8 mouse cellular contexts compared by ENCODE assay signal in genomic region chr16:4587516-4588210, GRCm38 (mm10). TPM values are rescaled to one million over a fixed set of nuclear protein-coding genes. Genes with fewer than 3 reads are reported as not detected.
DNase-seq lines count a peak whose midpoint lies in the region; ATAC-seq lines count a peak whose summit lies in the region.

No protein-coding gene starts in this region.

- 50% methylated on average over 5 of the region's 5 CpGs for WGBS in embryonic facial prominence, embryonic 15.5 days
- WGBS in intestine, embryonic 16.5 days: 55% methylated on average over 5 of the region's 5 CpGs
- 37% methylated on average over 5 of the region's 5 CpGs for WGBS in lung, embryonic 16.5 days

- no peaks in the 10 kb centered on the region for H3K9me3 ChIP-seq in embryonic facial prominence, embryonic 15.5 days (replicated peaks)
- H3K9me3 ChIP-seq in intestine, embryonic 16.5 days (ENCODE audit: control insufficient read depth, low read length): no peaks in the 10 kb centered on the region
- no peaks in the 10 kb centered on the region for H3K9me3 ChIP-seq in lung, embryonic 16.5 days (ENCODE audit: control insufficient read depth, low read length)

- no peak for ATAC-seq in embryonic facial prominence, embryonic 15.5 days (ENCODE audit: insufficient number of reproducible peaks, low FRiP score, low TSS enrichment, low read depth)
- no peak for ATAC-seq in intestine, embryonic 16.5 days
- ATAC-seq in lung, embryonic 16.5 days (ENCODE audit: low read depth): no peak

- peaks cover 4% of the 10 kb centered on the region; the same call in 1 of the 2 replicates for H3K36me3 ChIP-seq in embryonic facial prominence, embryonic 15.5 days
- H3K36me3 ChIP-seq in intestine, embryonic 16.5 days (ENCODE audit: control insufficient read depth, insufficient read depth, low read length): 0 out of 2 replicates have a peak, but pooled peaks cover 2% of the 10 kb centered on the region
- H3K36me3 ChIP-seq in lung, embryonic 16.5 days (ENCODE audit: control insufficient read depth, insufficient read depth, low read length): peaks cover 6% of the 10 kb centered on the region

- peak; percentile 32 for DNase-seq in MN1 (ENCODE audit: low spot score)
- no peak for DNase-seq in retina, postnatal 1 day
- DNase-seq in embryo, embryonic 11 days: no peak
- DNase-seq in cerebellum, postnatal 25 days: no peak
- no peak for DNase-seq in Muller cell, postnatal 12 days (ENCODE audit: inconsistent ontology term)

- no peak overlapping the region for H3K4me2 ChIP-seq in embryonic facial prominence, embryonic 15.5 days (replicated peaks)
- no peak overlapping the region for H3K4me2 ChIP-seq in intestine, embryonic 16.5 days (ENCODE audit: low read depth, low read length)
- peak overlapping the region; percentile 48; the same call in 1 of the 2 replicates for H3K4me2 ChIP-seq in lung, embryonic 16.5 days (ENCODE audit: low read depth, low read length)

- peak overlapping the region; percentile 35; the same call in 1 of the 2 replicates for H3K9ac ChIP-seq in embryonic facial prominence, embryonic 15.5 days
- peak overlapping the region; percentile 69 for H3K9ac ChIP-seq in intestine, embryonic 16.5 days (ENCODE audit: low read depth, low read length)
- peak overlapping the region; percentile 67 for H3K9ac ChIP-seq in lung, embryonic 16.5 days (ENCODE audit: low read length)

- H3K4me1 ChIP-seq in embryonic facial prominence, embryonic 15.5 days: peaks cover 26% of the 10 kb centered on the region
- peaks cover 27% of the 10 kb centered on the region for H3K4me1 ChIP-seq in intestine, embryonic 16.5 days (ENCODE audit: control insufficient read depth, insufficient read depth, low read length)
- H3K4me1 ChIP-seq in lung, embryonic 16.5 days (replicated peaks; ENCODE audit: control insufficient read depth, insufficient read depth, low read length): peaks cover 25% of the 10 kb centered on the region

- H3K27me3 ChIP-seq in embryonic facial prominence, embryonic 15.5 days: no peaks in the 10 kb centered on the region
- no peaks in the 10 kb centered on the region for H3K27me3 ChIP-seq in intestine, embryonic 16.5 days (replicated peaks; ENCODE audit: control insufficient read depth, insufficient read depth, low read length)
- H3K27me3 ChIP-seq in lung, embryonic 16.5 days (ENCODE audit: control insufficient read depth, insufficient read depth, low read depth, low read length): no peaks in the 10 kb centered on the region

- 0 out of 2 replicates have a peak overlapping the region, but pooled peaks have one; percentile 54 for H3K4me3 ChIP-seq in embryonic facial prominence, embryonic 15.5 days (replicated peaks)
- H3K4me3 ChIP-seq in intestine, embryonic 16.5 days (ENCODE audit: low read length): no peak overlapping the region
- H3K4me3 ChIP-seq in lung, embryonic 16.5 days (ENCODE audit: low read length): no peak overlapping the region

- H3K27ac ChIP-seq in embryonic facial prominence, embryonic 15.5 days (replicated peaks): peak overlapping the region; percentile 93
- peak overlapping the region; percentile 92 for H3K27ac ChIP-seq in intestine, embryonic 16.5 days (ENCODE audit: low read length)
- peak overlapping the region; percentile 98 for H3K27ac ChIP-seq in lung, embryonic 16.5 days (ENCODE audit: low read length)

RNA-seq across cellular contexts. Expression of gene Glis2, which starts 6.8 kb away (rescaled TPM):
- polyA plus RNA-seq in embryonic facial prominence, embryonic 15.5 days (2015; fragmentation: Nextera tagmentation; extraction: Ambion mirVana): 33.2 and 33.4 TPM in 2 replicates
- 14.5 and 18.1 TPM in 2 replicates for polyA plus RNA-seq in intestine, embryonic 16.5 days (2015; fragmentation: Nextera tagmentation; extraction: Ambion mirVana)
- 21.3 and 23.7 TPM in 2 replicates for polyA plus RNA-seq in lung, embryonic 16.5 days (2015; fragmentation: Nextera tagmentation; extraction: Ambion mirVana)

RNA-seq across cellular contexts. Expression of gene Tfap4, which starts 28.0 kb away (rescaled TPM):
- polyA plus RNA-seq in embryonic facial prominence, embryonic 15.5 days (2015; fragmentation: Nextera tagmentation; extraction: Ambion mirVana): 23.6 and 24.5 TPM in 2 replicates
- 23.0 and 26.5 TPM in 2 replicates for polyA plus RNA-seq in intestine, embryonic 16.5 days (2015; fragmentation: Nextera tagmentation; extraction: Ambion mirVana)
- polyA plus RNA-seq in lung, embryonic 16.5 days (2015; fragmentation: Nextera tagmentation; extraction: Ambion mirVana): 13.2 and 15.5 TPM in 2 replicates

RNA-seq across cellular contexts. Expression of gene Pam16, which starts 37.1 kb away (rescaled TPM):
- polyA plus RNA-seq in embryonic facial prominence, embryonic 15.5 days (2015; fragmentation: Nextera tagmentation; extraction: Ambion mirVana): 83.4 and 107 TPM in 2 replicates
- 79.4 and 86.8 TPM in 2 replicates for polyA plus RNA-seq in intestine, embryonic 16.5 days (2015; fragmentation: Nextera tagmentation; extraction: Ambion mirVana)
- polyA plus RNA-seq in lung, embryonic 16.5 days (2015; fragmentation: Nextera tagmentation; extraction: Ambion mirVana): 89.9 and 96.2 TPM in 2 replicates

RNA-seq across cellular contexts. Expression of gene Srl, which starts 46.0 kb away (rescaled TPM):
- 42.1 and 52.8 TPM in 2 replicates for polyA plus RNA-seq in embryonic facial prominence, embryonic 15.5 days (2015; fragmentation: Nextera tagmentation; extraction: Ambion mirVana)
- polyA plus RNA-seq in intestine, embryonic 16.5 days (2015; fragmentation: Nextera tagmentation; extraction: Ambion mirVana): 8.0 and 8.5 TPM in 2 replicates
- polyA plus RNA-seq in lung, embryonic 16.5 days (2015; fragmentation: Nextera tagmentation; extraction: Ambion mirVana): 20.5 and 23.2 TPM in 2 replicates

RNA-seq across cellular contexts. Expression of gene Vasn, which starts 52.1 kb away (rescaled TPM):
- polyA plus RNA-seq in embryonic facial prominence, embryonic 15.5 days (2015; fragmentation: Nextera tagmentation; extraction: Ambion mirVana): 33.7 and 36.8 TPM in 2 replicates
- polyA plus RNA-seq in intestine, embryonic 16.5 days (2015; fragmentation: Nextera tagmentation; extraction: Ambion mirVana): 13.5 and 13.6 TPM in 2 replicates
- 28.5 and 30.4 TPM in 2 replicates for polyA plus RNA-seq in lung, embryonic 16.5 days (2015; fragmentation: Nextera tagmentation; extraction: Ambion mirVana)
